Mouse (Mus musculus) left cerebral cortex, postnatal 25 days (tissue): ENCODE results near the gene Slc39a11. TPM values are rescaled to one million over a fixed set of nuclear protein-coding genes. Genes with fewer than 3 reads are reported as not detected.
"Not testable (repeated sequence)": the region's sequence is repeated elsewhere in the genome, so short reads cannot be mapped to it uniquely, and the experiment has no call there.

Source experiments
- DNase-seq, 2 experiments: peaks; one replicate each; pipeline ENCODE4 v3.0.0; 2022; ENCODE audit warnings: low spot score in 2 of 2, mixed read lengths in 1 of 2
- intact Hi-C: fragments of 180-260 bp; cut with DNase I; formaldehyde crosslinking; loops from one replicate; pipeline ENCODE4 v1.15.1; 2025
- total RNA-seq, 2 experiments: library from RNA; stranded (reverse); gene quantifications; 2 replicates each; pipeline ENCODE4 v1.2.3; 2021

Slc39a11 gene
- total RNA-seq, 2 experiments from 2014 or later, result 11.4 to 13.9 TPM

- DNase-seq, result no peak
- intact Hi-C loops, result no loop called here
Observed at GRCm38 (mm10) chr11:113669711-113670110, 19.8 kb upstream of the Slc39a11 start.

DNA sequence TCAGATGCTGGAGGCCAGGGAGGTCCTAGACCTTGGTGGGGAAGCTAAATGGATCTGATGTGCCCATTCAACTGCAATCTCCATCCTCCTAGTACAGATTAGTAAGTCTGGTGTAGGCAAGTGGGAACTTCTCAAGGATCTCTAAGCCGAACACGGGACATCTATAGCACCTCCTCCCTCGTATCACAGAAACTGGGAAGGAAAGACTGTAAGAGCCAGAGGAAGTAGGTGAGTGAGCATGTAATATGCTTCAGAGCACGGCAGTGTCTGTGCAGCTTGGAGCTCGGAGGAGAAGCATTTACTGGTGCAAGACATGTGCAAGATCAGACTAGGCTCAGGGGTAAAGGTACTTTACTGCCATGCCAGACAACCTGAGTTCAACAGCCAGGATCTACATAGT is 19.0 kb upstream of the Slc39a11 start:
- intact Hi-C loops, result no loop called here
- peak in 1 of 2 experiments; percentile 48 for DNase-seq

DNA sequence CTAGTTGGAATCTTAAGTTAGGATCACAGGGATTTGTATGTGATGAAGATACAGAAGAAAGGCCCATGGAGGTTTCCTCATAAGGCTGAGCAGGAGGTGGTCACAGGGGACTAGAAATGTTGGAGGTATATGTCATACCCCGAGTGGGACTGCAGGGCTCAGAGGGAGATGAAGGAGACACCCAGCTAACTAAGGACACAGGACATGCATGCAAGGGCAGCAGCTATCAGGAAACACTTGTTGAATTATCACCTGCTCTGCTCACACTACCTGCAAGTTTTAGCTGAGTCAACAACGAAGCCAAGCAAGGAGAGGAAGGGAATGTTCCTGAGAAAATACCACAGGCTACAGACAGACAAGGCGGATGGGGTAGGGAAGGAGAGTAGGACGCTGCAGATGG is 17.8 kb upstream of the Slc39a11 start:
- no peak for DNase-seq
- intact Hi-C loops, result no loop called here

DNA sequence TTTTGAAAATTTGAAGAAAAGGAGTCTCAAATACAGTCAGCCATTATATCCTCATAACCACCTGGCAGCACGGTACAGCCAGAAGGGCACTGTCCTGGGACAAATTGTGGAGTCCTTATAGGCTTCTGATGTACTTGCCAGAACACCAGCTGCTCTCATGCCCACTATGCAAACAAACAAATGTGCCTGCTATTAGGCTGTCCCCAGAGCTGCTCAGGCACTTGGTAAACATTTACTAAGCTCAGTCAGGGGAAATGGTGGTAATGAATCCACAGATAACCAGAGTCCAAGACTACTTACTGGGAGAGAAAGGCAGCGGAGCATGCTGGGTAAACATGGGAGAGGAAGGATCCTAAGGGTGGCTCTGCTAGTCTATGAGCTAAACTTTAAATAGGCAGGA is 17.2 kb upstream of the Slc39a11 start:
- intact Hi-C loops, result no loop called here
- no peak for DNase-seq

GRCm38 (mm10) chr11:113666648-113667047 is 16.8 kb upstream of the Slc39a11 start:
- intact Hi-C loops, result no loop called here
- DNase-seq, result no peak

DNA sequence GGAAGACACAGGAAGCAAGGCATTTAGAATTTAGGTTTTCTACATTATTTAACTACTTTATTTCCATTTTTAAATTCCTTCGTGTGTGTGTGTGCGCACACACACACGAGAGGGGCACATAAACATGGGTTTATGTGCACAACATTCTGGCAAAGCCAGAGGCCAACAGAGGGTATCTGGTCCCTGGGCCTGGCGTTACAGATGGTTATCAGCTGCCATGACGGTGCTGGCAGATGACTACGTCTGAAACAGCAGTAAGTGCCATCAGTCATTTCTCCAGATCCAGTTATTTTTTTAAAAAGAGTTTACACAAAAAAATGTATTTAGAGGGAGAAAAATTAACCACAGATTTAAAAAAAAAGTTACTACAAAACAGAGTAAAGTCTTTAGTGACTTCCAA is 16.3 kb upstream of the Slc39a11 start:
- no peak for DNase-seq
- intact Hi-C loops, result no loop called here

DNA sequence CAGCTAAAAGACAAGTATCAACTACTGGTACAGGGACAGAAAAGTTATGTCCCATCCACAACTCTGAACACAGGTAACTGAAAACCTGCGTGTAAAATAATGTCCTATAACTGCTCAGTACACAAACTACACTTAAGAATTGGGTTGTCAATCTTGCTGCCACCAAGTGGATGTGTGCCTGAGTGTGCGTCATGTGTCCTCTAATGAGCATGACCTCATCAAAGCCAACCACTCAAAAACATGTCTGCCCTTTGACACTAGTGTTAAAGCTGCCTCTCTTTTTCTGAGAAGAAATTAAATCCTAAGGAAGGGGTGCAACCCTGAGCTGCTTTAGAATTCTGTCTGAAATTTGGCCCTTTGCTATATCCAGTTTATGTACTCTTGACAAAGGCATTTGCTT is 14.4 kb upstream of the Slc39a11 start:
- DNase-seq, result no peak
- intact Hi-C loops, result no loop called here

DNA sequence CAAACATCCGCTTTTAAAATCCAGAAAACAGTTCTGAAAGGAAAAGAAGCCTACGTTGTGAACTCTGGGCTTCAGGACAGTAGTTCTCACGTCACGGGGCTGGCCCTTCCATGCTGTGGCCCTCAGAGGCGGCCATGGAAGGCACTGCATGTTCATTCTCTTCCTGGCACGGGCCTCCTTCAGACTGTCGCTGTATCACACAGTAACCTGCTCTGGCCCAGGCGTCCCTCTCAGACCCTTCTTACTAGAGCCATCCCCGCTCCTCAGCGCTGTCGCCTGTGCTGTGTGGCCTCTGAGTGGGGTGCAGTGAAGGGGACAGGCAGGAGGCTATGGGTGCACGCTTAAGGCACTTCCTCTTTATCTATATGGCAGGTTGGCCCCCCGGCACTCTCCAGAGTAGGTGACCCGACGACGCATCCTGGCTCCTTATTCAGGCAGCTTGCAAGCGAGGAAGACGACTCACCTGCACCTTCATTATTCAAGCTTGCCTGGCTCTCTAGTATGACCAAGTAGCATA is 12.0 kb upstream of the Slc39a11 start:
- no peak for DNase-seq

DNA sequence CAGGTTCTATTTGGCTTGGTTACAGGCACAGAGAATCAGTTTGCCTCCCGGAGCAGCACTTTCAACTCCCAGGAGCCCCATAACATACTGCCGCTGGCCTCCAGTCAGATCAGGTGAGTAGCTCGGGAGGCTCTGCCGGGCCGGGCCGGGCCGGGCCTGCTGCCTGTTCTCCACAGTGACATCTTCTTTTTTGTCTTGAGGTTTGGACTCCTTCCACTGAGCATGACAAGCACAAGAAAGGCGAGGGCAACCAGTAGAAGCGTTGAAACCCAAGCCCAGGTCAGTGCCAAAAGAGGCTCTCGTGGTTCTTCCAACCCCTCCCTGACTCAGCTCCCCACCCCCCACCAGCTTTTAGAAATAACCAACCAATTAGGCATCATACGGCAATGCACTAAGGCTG is 11.1 kb upstream of the Slc39a11 start:
- intact Hi-C loops, result no loop called here
- DNase-seq, result no peak

More for the DNA sequence above, 12.0 kb upstream of the Slc39a11 start:
- intact Hi-C loops, result no loop called here

DNA sequence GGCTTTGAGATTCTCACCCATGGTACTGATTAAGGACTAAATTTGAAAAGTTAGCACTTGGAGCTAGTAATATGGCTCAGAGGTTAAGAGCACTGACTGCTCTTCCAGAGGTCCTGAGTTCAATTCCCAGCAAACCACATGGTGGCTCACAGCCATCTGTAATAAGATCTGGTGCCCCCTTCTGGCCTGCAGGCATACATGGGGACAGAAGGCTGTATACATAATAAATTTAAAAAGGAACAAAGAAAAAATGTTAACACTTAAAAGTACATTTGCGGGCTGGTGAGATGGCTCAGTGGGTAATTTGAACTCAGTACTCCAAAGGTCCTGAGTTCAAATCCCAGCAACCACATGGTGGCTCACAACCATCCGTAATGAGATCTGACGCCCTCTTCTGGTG is 10.3 kb upstream of the Slc39a11 start:
- DNase-seq, intact Hi-C loops: not testable (repeated sequence)

DNA sequence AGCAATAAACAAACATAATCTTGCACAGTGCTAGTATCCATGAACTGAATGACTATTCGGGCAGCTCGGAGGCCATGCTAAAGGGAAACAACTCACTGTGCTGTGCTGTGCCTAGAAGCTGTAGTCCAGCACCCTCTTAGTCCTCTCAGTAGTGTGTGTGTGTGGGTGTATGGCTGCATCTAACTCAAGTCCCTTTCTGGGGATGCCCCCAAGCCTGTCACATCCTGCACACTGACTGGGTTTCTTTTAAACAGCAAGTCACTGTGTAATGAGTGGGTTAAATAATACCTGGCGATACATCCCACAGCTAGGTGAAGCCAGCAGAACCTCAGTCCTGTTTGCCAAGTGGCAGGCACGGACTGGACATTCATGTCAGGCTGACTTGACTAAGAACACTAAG is 8.9 kb upstream of the Slc39a11 start:
- intact Hi-C loops, result no loop called here

GRCm38 (mm10) chr11:113658319-113658718 is 8.4 kb upstream of the Slc39a11 start:
- no peak for DNase-seq
- intact Hi-C loops, result no loop called here

More for the DNA sequence above, 8.9 kb upstream of the Slc39a11 start:
- DNase-seq, result no peak

GRCm38 (mm10) chr11:113657221-113657620 is 7.3 kb upstream of the Slc39a11 start:
- no peak for DNase-seq
- intact Hi-C loops, result no loop called here

- DNase-seq, result peak in 1 of 2 experiments; percentile 22
- intact Hi-C loops, result no loop called here
Observed at GRCm38 (mm10) chr11:113656511-113656932, 6.6 kb upstream of the Slc39a11 start.

GRCm38 (mm10) chr11:113654561-113655270 is 4.8 kb upstream of the Slc39a11 start:
- peak; percentile 66 to 70 for DNase-seq
- intact Hi-C loops, result no loop called here

DNA sequence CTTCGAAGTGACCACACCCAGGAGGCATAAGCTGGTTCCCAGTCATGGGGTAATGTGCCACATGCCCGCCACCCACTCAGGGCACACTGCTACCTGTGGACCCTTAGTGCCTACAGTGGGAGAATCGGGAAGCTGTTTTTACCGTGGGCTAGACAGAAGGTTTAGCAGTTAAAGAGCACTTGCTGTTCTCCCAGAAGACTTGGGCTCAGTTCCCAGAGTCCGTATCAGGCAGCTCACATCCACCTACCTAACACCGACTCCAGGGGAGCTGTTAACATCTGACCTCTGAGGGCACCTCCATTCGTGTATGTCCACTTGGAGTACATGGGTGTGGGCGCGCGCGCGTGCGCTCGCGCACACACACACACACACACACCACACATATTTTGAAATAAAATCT is 4.2 kb upstream of the Slc39a11 start:
- intact Hi-C loops, result no loop called here
- peak in 1 of 2 experiments; percentile 32 for DNase-seq

DNA sequence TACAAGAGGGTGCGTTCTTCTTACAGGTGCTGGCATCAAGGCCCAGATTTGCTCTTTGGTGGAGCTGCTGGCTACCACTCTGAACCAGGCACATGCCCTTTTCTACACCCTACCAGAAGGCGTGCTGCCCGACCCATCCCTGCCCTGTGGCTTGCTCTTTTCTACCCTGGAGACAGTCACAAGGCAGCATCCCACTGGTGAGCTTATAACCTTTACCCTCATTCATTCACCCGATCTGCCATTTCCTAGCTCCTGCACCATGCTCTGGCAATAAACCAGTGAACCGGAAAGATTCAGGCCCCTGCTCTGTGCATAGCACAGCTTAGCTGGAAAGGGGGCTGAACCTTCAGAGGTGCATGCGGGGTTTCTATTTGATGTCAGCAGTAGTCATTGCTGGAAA is 2.6 kb upstream of the Slc39a11 start:
- intact Hi-C loops, result no loop called here
- no peak for DNase-seq

DNA sequence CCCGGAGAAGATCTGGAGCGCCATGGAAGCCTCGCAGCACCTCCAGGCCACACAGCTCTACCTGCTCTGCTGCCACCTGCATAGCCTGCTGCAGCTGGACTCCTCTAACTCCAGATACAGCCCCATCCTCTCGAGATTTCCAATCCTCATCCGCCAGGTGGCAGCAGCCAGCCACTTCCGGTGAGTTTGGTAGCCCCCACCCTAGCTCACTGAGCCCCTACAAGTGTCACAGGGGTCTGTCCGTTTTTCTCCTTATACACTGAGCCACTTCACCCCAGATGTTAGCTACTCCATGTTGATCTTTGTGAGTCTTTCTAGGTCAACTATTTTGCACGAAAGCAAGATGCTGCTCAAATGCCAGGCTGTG is 2.0 kb upstream of the Slc39a11 start:
- DNase-seq, result peak in 1 of 2 experiments; percentile 42
- intact Hi-C loops, result no loop called here

DNA sequence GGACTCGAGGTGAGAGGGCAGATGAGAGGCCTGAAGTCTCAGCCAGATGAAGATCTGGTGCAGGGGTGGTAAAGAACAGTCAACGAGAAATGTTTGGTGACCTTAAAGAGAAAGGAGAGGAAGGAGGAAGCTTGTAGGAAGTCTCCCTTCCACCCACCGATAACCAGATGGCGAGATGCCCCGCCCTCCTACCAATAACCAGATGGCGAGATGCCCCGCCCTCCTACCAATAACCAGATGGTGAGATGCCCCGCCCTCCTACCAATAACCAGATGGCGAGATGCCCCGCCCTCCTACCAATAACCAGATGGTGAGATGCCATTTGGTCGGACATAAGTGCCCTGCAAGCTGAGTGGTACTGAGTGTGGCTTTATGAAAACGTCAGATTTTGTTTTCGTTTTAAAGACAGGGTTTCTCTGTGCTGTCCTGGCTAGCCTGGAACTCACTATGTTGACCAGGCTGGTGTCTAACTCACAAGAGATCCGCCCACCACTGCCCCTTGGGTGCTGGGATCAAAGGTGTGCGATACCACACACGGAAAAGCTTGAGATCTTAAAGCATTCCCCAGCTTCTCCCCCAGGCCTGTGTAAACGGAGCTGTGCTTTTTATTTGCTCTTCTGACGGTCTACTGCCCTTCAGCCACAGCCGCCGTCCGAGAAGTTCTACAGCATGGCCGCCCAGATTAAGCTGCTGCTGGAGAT is 1.5 kb upstream of the Slc39a11 start:
- DNase-seq, result no peak

GRCm38 (mm10) chr11:113648690-113649352 is 1.1 kb downstream of the Slc39a11 start, which contains the start of gene Cog1:
Gene Cog1 (plus strand): TSS chr11:113649169.
- no peak for DNase-seq
- intact Hi-C loops, result loop anchor here (1.0 to 2.0 kb wide), 2 partner anchors 34 to 162 kb away; no protein-coding TSS in a partner anchor

More for the DNA sequence above, 1.5 kb upstream of the Slc39a11 start:
- intact Hi-C loops, result no loop called here
